Mouse (Mus musculus) lung, embryonic 16.5 days (tissue): Measurements from ENCODE around the gene Ovol1. TPM values are rescaled to one million over a fixed set of nuclear protein-coding genes. Genes with fewer than 3 reads are reported as not detected.

ENCODE experiments used
- ATAC-seq: fragments of 200-750 bp; cut with Nextera tagmentation; 2 replicates; pipeline ENCODE4 v1.8.0; 2017; ENCODE audit warnings: low read depth, mild to moderate bottlenecking, moderate library complexity
- H3K27ac ChIP-seq: fragments of 300-500 bp; sonication (generic); 2 replicates; pipeline ENCODE4 v1.5.1; 2014; ENCODE audit warnings: mild to moderate bottlenecking, control low read depth, low read length
- H3K27me3 ChIP-seq: fragments of 300-500 bp; sonication (generic); 2 replicates; pipeline ENCODE4 v1.6.1; 2014; ENCODE audit warnings: low read depth, low read length, mixed read lengths; ENCODE audit not compliant: control insufficient read depth, insufficient read depth
- H3K36me3 ChIP-seq: fragments of 300-500 bp; sonication (generic); 2 replicates; pipeline ENCODE4 v1.6.1; 2014; ENCODE audit warnings: low read length; ENCODE audit not compliant: control insufficient read depth, insufficient read depth
- H3K4me1 ChIP-seq: fragments of 300-500 bp; sonication (generic); replicated peaks from 2 replicates; pipeline ENCODE4 v1.6.1; 2014; ENCODE audit warnings: low read length, mixed read lengths; ENCODE audit not compliant: control insufficient read depth, insufficient read depth
- H3K4me2 ChIP-seq: fragments of 300-500 bp; sonication (generic); 2 replicates; pipeline ENCODE4 v1.6.1; 2014; ENCODE audit warnings: low read depth, low read length, control low read depth
- H3K4me3 ChIP-seq: fragments of 300-500 bp; sonication (generic); 2 replicates; pipeline ENCODE4 v1.5.1; 2014; ENCODE audit warnings: mild to moderate bottlenecking, low read length, control low read depth
- H3K9ac ChIP-seq: fragments of 300-500 bp; sonication (generic); 2 replicates; pipeline ENCODE4 v1.6.1; 2014; ENCODE audit warnings: low read length, control low read depth
- H3K9me3 ChIP-seq: fragments of 300-500 bp; sonication (generic); 2 replicates; pipeline ENCODE4 v1.6.1; 2016; ENCODE audit warnings: low read length; ENCODE audit not compliant: control insufficient read depth
- WGBS: fragments of 180-500 bp; shearing (Covaris S2); extraction: QIAGEN DNeasy Blood & Tissue Kit; methylation state at CpG from one replicate; pipeline ENCODE4 v1.1.7; 2014; 5-methylcytosine and 5-hydroxymethylcytosine counted together
- polyA plus RNA-seq: library from polyadenylated mRNA; unstranded; fragments of >200 nt; fragmentation: Nextera tagmentation; extraction: Ambion mirVana; gene quantifications from 2 replicates; pipeline ENCODE4 v1.2.1, GENCODE M21; 2015

Ovol1 gene
- polyA plus RNA-seq: 2.6 and 3.7 TPM in 2 replicates

- Histone ChIP-seq H3K9me3 (no peaks in the 10 kb centered on the region), H3K36me3 (no peaks in the 10 kb centered on the region), H3K27me3 (peaks cover 54% of the 10 kb centered on the region), H3K4me1 (peaks cover 12% of the 10 kb centered on the region; the same call in 1 of the 2 replicates), H3K9ac (peak within 1 kb of the TSS; percentile 56), H3K27ac (peak within 1 kb of the TSS; percentile 78), H3K4me3 (peak within 1 kb of the TSS; percentile 51), H3K4me2 (peak within 1 kb of the TSS; percentile 73)
- WGBS: under 1% methylated on average over 53 of the region's 57 CpGs
- peak; percentile 87 for ATAC-seq
These were observed at the start of gene Ovol1 for GRCm38 (mm10) chr19:5560457-5561041. Ovol1 (minus strand) TSS chr19:5560646.

- ATAC-seq: peak; percentile 93
- peaks cover 13% of the 10 kb centered on the region for H3K4me1 ChIP-seq
- peak within 1 kb of the TSS; percentile 93 for H3K27ac ChIP-seq
- H3K4me3 ChIP-seq: peak within 1 kb of the TSS; percentile 60
- peaks cover 27% of the 10 kb centered on the region for H3K36me3 ChIP-seq
- WGBS: 1% methylated on average over 46 of the region's 55 CpGs
- peak within 1 kb of the TSS; percentile 76 for H3K9ac ChIP-seq
- H3K4me2 ChIP-seq: peak within 1 kb of the TSS; percentile 72
- H3K27me3 ChIP-seq: no peaks in the 10 kb centered on the region
- H3K9me3 ChIP-seq: no peaks in the 10 kb centered on the region
These were observed 49.3 kb upstream of the Ovol1 start, which contains the start of gene Kat5 for GRCm38 (mm10) chr19:5609547-5610404. Kat5 (minus strand) TSS chr19:5610237.

GRCm38 (mm10) chr19:5609171-5609546, 48.7 kb upstream of the Ovol1 start:
- H3K4me3 ChIP-seq: peak overlapping the region; percentile 60
- H3K27me3 ChIP-seq: no peaks in the 10 kb centered on the region
- H3K9ac ChIP-seq: peak overlapping the region; percentile 76
- peak overlapping the region; percentile 72 for H3K4me2 ChIP-seq
- peak overlapping the region; percentile 93 for H3K27ac ChIP-seq
- H3K9me3 ChIP-seq: no peaks in the 10 kb centered on the region
- peaks cover 13% of the 10 kb centered on the region for H3K4me1 ChIP-seq
- ATAC-seq: no peak
- WGBS: 44% methylated on average over 10 of the region's 10 CpGs
- H3K36me3 ChIP-seq: peaks cover 32% of the 10 kb centered on the region

GRCm38 (mm10) chr19:5608707-5609106, 48.3 kb upstream of the Ovol1 start:
- peak overlapping the region; percentile 76 for H3K9ac ChIP-seq
- H3K27ac ChIP-seq: no peak overlapping the region
- 93% methylated on average over 13 of the region's 13 CpGs for WGBS

GRCm38 (mm10) chr19:5607705-5608410, 47.4 kb upstream of the Ovol1 start:
- H3K9me3 ChIP-seq: no peaks in the 10 kb centered on the region
- 93% methylated on average over 26 of the region's 26 CpGs for WGBS
- H3K4me3 ChIP-seq: no peak overlapping the region
- no peak for ATAC-seq
- no peak overlapping the region for H3K27ac ChIP-seq
- H3K9ac ChIP-seq: no peak overlapping the region
- H3K4me2 ChIP-seq: no peak overlapping the region
- peaks cover 19% of the 10 kb centered on the region for H3K4me1 ChIP-seq
- H3K36me3 ChIP-seq: peaks cover 34% of the 10 kb centered on the region
- H3K27me3 ChIP-seq: no peaks in the 10 kb centered on the region

More at GRCm38 (mm10) chr19:5608707-5609106, 48.3 kb upstream of the Ovol1 start:
- no peak for ATAC-seq
- peak overlapping the region; percentile 60 for H3K4me3 ChIP-seq
- H3K27me3 ChIP-seq: no peaks in the 10 kb centered on the region
- peak overlapping the region; percentile 72 for H3K4me2 ChIP-seq
- peaks cover 13% of the 10 kb centered on the region for H3K4me1 ChIP-seq
- H3K36me3 ChIP-seq: peaks cover 32% of the 10 kb centered on the region
- H3K9me3 ChIP-seq: no peaks in the 10 kb centered on the region

- WGBS: 71% methylated on average over 8 of the region's 8 CpGs
- H3K27ac ChIP-seq: no peak overlapping the region
- no peaks in the 10 kb centered on the region for H3K27me3 ChIP-seq
- ATAC-seq: no peak
- no peak overlapping the region for H3K9ac ChIP-seq
- no peak overlapping the region for H3K4me2 ChIP-seq
- H3K4me3 ChIP-seq: no peak overlapping the region
- H3K9me3 ChIP-seq: no peaks in the 10 kb centered on the region
- peaks cover 34% of the 10 kb centered on the region for H3K36me3 ChIP-seq
- H3K4me1 ChIP-seq: peaks cover 24% of the 10 kb centered on the region
These were observed 45.8 kb upstream of the Ovol1 start for GRCm38 (mm10) chr19:5606196-5606595.

GRCm38 (mm10) chr19:5605126-5605525, 44.7 kb upstream of the Ovol1 start:
- no peak overlapping the region for H3K27ac ChIP-seq
- no peak for ATAC-seq

GRCm38 (mm10) chr19:5603664-5604063, 43.2 kb upstream of the Ovol1 start:
- H3K27ac ChIP-seq: no peak overlapping the region
- WGBS: 83% methylated on average over 7 of the region's 7 CpGs
- peaks cover 34% of the 10 kb centered on the region for H3K36me3 ChIP-seq
- H3K4me1 ChIP-seq: peaks cover 12% of the 10 kb centered on the region
- no peaks in the 10 kb centered on the region for H3K9me3 ChIP-seq
- H3K27me3 ChIP-seq: no peaks in the 10 kb centered on the region
- no peak for ATAC-seq
- H3K9ac ChIP-seq: no peak overlapping the region
- H3K4me2 ChIP-seq: no peak overlapping the region
- no peak overlapping the region for H3K4me3 ChIP-seq

More at GRCm38 (mm10) chr19:5605126-5605525, 44.7 kb upstream of the Ovol1 start:
- Histone ChIP-seq H3K27me3 (no peaks in the 10 kb centered on the region), H3K36me3 (peaks cover 34% of the 10 kb centered on the region), H3K4me3 (no peak overlapping the region), H3K4me2 (no peak overlapping the region), H3K9ac (no peak overlapping the region), H3K4me1 (peaks cover 18% of the 10 kb centered on the region), H3K9me3 (no peaks in the 10 kb centered on the region)
- 87% methylated on average over 7 of the region's 7 CpGs for WGBS
